Mouse (Mus musculus): ENCODE results near the gene Ralgapa1. TPM values are rescaled to one million over a fixed set of nuclear protein-coding genes. Genes with fewer than 3 reads are reported as not detected.

The Ralgapa1 gene
- polyA plus RNA-seq (2014; fragmentation: Nextera tagmentation; extraction: Ambion mirVana) = 14.6 and 18.8 TPM in 2 replicates

- Histone ChIP-seq H3K9me3 (replicated peaks; ENCODE audit: control insufficient read depth, low read length) (no peaks in the 10 kb centered on the region), H3K9ac (ENCODE audit: low read depth, low read length) (peak within 1 kb of the TSS; percentile 94), H3K27me3 (ENCODE audit: control insufficient read depth, insufficient read depth, low read length) (no peaks in the 10 kb centered on the region), H3K4me2 (peak within 1 kb of the TSS; percentile 86), H3K4me1 (ENCODE audit: control insufficient read depth, insufficient read depth, low read length) (peaks cover 4% of the 10 kb centered on the region), H3K27ac (ENCODE audit: low read depth, low read length) (peak within 1 kb of the TSS; percentile 93), H3K36me3 (ENCODE audit: control insufficient read depth, insufficient read depth, low read length) (no peaks in the 10 kb centered on the region), H3K4me3 (ENCODE audit: low read depth, low read length) (peak within 1 kb of the TSS; percentile 88)
- WGBS (ENCODE audit: insufficient replicate concordance) = under 1% methylated on average over 77 of the region's 78 CpGs
- ATAC-seq (replicated peaks; ENCODE audit: insufficient number of reproducible peaks, low FRiP score, low TSS enrichment) = peak; percentile 84
Observed at GRCm38 (mm10) chr12:55820661-55821314, at the start of gene Ralgapa1. Ralgapa1 (minus strand) TSS chr12:55821167.

- Histone ChIP-seq H3K4me1 (ENCODE audit: control insufficient read depth, insufficient read depth, low read length) (no peaks in the 10 kb centered on the region), H3K4me2 (no peak overlapping the region), H3K9me3 (replicated peaks; ENCODE audit: control insufficient read depth, low read length) (no peaks in the 10 kb centered on the region; the same call in 1 of the 2 replicates), H3K27me3 (ENCODE audit: control insufficient read depth, insufficient read depth, low read length) (no peaks in the 10 kb centered on the region), H3K36me3 (ENCODE audit: control insufficient read depth, insufficient read depth, low read length) (peaks cover 20% of the 10 kb centered on the region), H3K4me3 (ENCODE audit: low read depth, low read length) (no peak overlapping the region), H3K9ac (ENCODE audit: low read depth, low read length) (no peak overlapping the region), H3K27ac (ENCODE audit: low read depth, low read length) (no peak overlapping the region)
- no peak for ATAC-seq (replicated peaks; ENCODE audit: insufficient number of reproducible peaks, low FRiP score, low TSS enrichment)
- WGBS (ENCODE audit: insufficient replicate concordance) = 85% methylated on average over 5 of the region's 5 CpGs
Observed at GRCm38 (mm10) chr12:55869622-55870322, 48.8 kb upstream of the Ralgapa1 start.

GRCm38 (mm10) chr12:55867738-55868137 lies 46.8 kb upstream of the Ralgapa1 start:
- Histone ChIP-seq H3K4me1 (ENCODE audit: control insufficient read depth, insufficient read depth, low read length) (no peaks in the 10 kb centered on the region), H3K4me2 (no peak overlapping the region), H3K36me3 (ENCODE audit: control insufficient read depth, insufficient read depth, low read length) (peaks cover 24% of the 10 kb centered on the region), H3K9ac (ENCODE audit: low read depth, low read length) (no peak overlapping the region), H3K4me3 (ENCODE audit: low read depth, low read length) (no peak overlapping the region), H3K27me3 (ENCODE audit: control insufficient read depth, insufficient read depth, low read length) (no peaks in the 10 kb centered on the region), H3K9me3 (replicated peaks; ENCODE audit: control insufficient read depth, low read length) (no peaks in the 10 kb centered on the region; the same call in 1 of the 2 replicates), H3K27ac (ENCODE audit: low read depth, low read length) (no peak overlapping the region)
- ATAC-seq (replicated peaks; ENCODE audit: insufficient number of reproducible peaks, low FRiP score, low TSS enrichment) = no peak
- WGBS (ENCODE audit: insufficient replicate concordance) = 77% methylated on average over 4 of the region's 4 CpGs

DNA sequence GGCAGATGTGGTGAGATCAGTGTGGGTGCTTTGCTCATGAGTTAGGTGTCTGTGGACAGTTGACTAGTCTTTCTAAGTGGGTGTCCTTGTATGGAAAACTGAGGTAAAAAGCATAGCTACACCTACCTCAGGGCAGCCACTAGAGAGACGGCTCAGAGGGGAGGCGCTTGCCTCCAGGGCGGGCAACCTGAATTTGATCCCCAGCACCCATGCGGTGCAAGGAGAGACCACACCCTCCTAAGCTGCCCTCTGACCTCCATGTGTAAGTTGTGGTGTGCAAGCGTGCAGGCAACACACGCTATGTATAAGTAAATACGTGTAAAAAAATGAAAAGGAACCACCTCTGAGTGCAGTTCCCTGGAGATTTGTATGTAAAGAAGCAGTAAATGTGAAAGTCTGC lies 39.7 kb upstream of the Ralgapa1 start:
- peaks cover 22% of the 10 kb centered on the region for H3K36me3 ChIP-seq (ENCODE audit: control insufficient read depth, insufficient read depth, low read length)
- H3K9me3 ChIP-seq (replicated peaks; ENCODE audit: control insufficient read depth, low read length) = no peaks in the 10 kb centered on the region; the same call in 1 of the 2 replicates
- no peak overlapping the region for H3K9ac ChIP-seq (ENCODE audit: low read depth, low read length)
- no peak overlapping the region for H3K27ac ChIP-seq (ENCODE audit: low read depth, low read length)
- no peaks in the 10 kb centered on the region for H3K4me1 ChIP-seq (ENCODE audit: control insufficient read depth, insufficient read depth, low read length)
- no peaks in the 10 kb centered on the region for H3K27me3 ChIP-seq (ENCODE audit: control insufficient read depth, insufficient read depth, low read length)
- H3K4me3 ChIP-seq (ENCODE audit: low read depth, low read length) = no peak overlapping the region
- WGBS (ENCODE audit: insufficient replicate concordance) = 87% methylated on average over 7 of the region's 7 CpGs
- no peak for ATAC-seq (replicated peaks; ENCODE audit: insufficient number of reproducible peaks, low FRiP score, low TSS enrichment)
- H3K4me2 ChIP-seq = no peak overlapping the region

- Histone ChIP-seq H3K27me3 (ENCODE audit: control insufficient read depth, insufficient read depth, low read length) (no peaks in the 10 kb centered on the region), H3K36me3 (ENCODE audit: control insufficient read depth, insufficient read depth, low read length) (peaks cover 28% of the 10 kb centered on the region), H3K4me1 (ENCODE audit: control insufficient read depth, insufficient read depth, low read length) (no peaks in the 10 kb centered on the region), H3K9ac (ENCODE audit: low read depth, low read length) (no peak overlapping the region), H3K4me3 (ENCODE audit: low read depth, low read length) (no peak overlapping the region), H3K9me3 (replicated peaks; ENCODE audit: control insufficient read depth, low read length) (no peaks in the 10 kb centered on the region; the same call in 1 of the 2 replicates), H3K27ac (ENCODE audit: low read depth, low read length) (no peak overlapping the region), H3K4me2 (no peak overlapping the region)
- WGBS (ENCODE audit: insufficient replicate concordance) = 85% methylated on average over 17 of the region's 17 CpGs
- no peak for ATAC-seq (replicated peaks; ENCODE audit: insufficient number of reproducible peaks, low FRiP score, low TSS enrichment)
Observed at GRCm38 (mm10) chr12:55859409-55860349, 38.7 kb upstream of the Ralgapa1 start.

- Histone ChIP-seq H3K27me3 (ENCODE audit: control insufficient read depth, insufficient read depth, low read length) (no peaks in the 10 kb centered on the region), H3K4me3 (ENCODE audit: low read depth, low read length) (no peak overlapping the region), H3K36me3 (ENCODE audit: control insufficient read depth, insufficient read depth, low read length) (peaks cover 21% of the 10 kb centered on the region), H3K4me2 (no peak overlapping the region), H3K27ac (ENCODE audit: low read depth, low read length) (no peak overlapping the region), H3K4me1 (ENCODE audit: control insufficient read depth, insufficient read depth, low read length) (no peaks in the 10 kb centered on the region), H3K9ac (ENCODE audit: low read depth, low read length) (no peak overlapping the region), H3K9me3 (replicated peaks; ENCODE audit: control insufficient read depth, low read length) (no peaks in the 10 kb centered on the region)
- ATAC-seq (replicated peaks; ENCODE audit: insufficient number of reproducible peaks, low FRiP score, low TSS enrichment) = no peak
Observed at GRCm38 (mm10) chr12:55850650-55851049, 29.7 kb upstream of the Ralgapa1 start.

GRCm38 (mm10) chr12:55847851-55848250 lies 26.9 kb upstream of the Ralgapa1 start:
- Histone ChIP-seq H3K9me3 (replicated peaks; ENCODE audit: control insufficient read depth, low read length) (no peaks in the 10 kb centered on the region), H3K4me3 (ENCODE audit: low read depth, low read length) (no peak overlapping the region), H3K27ac (ENCODE audit: low read depth, low read length) (no peak overlapping the region), H3K27me3 (ENCODE audit: control insufficient read depth, insufficient read depth, low read length) (no peaks in the 10 kb centered on the region), H3K9ac (ENCODE audit: low read depth, low read length) (no peak overlapping the region), H3K4me2 (no peak overlapping the region), H3K36me3 (ENCODE audit: control insufficient read depth, insufficient read depth, low read length) (peaks cover 18% of the 10 kb centered on the region), H3K4me1 (ENCODE audit: control insufficient read depth, insufficient read depth, low read length) (no peaks in the 10 kb centered on the region)
- 95% methylated on average over 4 of the region's 4 CpGs for WGBS (ENCODE audit: insufficient replicate concordance)
- no peak for ATAC-seq (replicated peaks; ENCODE audit: insufficient number of reproducible peaks, low FRiP score, low TSS enrichment)

GRCm38 (mm10) chr12:55846741-55847140 lies 25.8 kb upstream of the Ralgapa1 start:
- Histone ChIP-seq H3K4me1 (ENCODE audit: control insufficient read depth, insufficient read depth, low read length) (no peaks in the 10 kb centered on the region), H3K9me3 (replicated peaks; ENCODE audit: control insufficient read depth, low read length) (no peaks in the 10 kb centered on the region), H3K4me3 (ENCODE audit: low read depth, low read length) (no peak overlapping the region), H3K27ac (ENCODE audit: low read depth, low read length) (no peak overlapping the region), H3K27me3 (ENCODE audit: control insufficient read depth, insufficient read depth, low read length) (no peaks in the 10 kb centered on the region), H3K9ac (ENCODE audit: low read depth, low read length) (no peak overlapping the region), H3K4me2 (no peak overlapping the region), H3K36me3 (ENCODE audit: control insufficient read depth, insufficient read depth, low read length) (peaks cover 18% of the 10 kb centered on the region)
- ATAC-seq (replicated peaks; ENCODE audit: insufficient number of reproducible peaks, low FRiP score, low TSS enrichment) = no peak
- 67% methylated on average over 1 of the region's 1 CpGs for WGBS (ENCODE audit: insufficient replicate concordance)
